Mouse (Mus musculus) neural tube, embryonic 13.5 days (tissue): ENCODE data around the gene Gm5065. TPM values are rescaled to one million over a fixed set of nuclear protein-coding genes. Genes with fewer than 3 reads are reported as not detected.

Experiments
- ATAC-seq: fragments of 200-750 bp; cut with Nextera tagmentation; 2 replicates; pipeline ENCODE4 v1.8.0; 2017; ENCODE audit warnings: low read depth, mild to moderate bottlenecking, moderate TSS enrichment, moderate library complexity
- H3K27ac ChIP-seq: fragments of 300-500 bp; sonication (generic); replicated peaks from 2 replicates; pipeline ENCODE4 v1.5.1; 2015; ENCODE audit warnings: moderate library complexity, mild to moderate bottlenecking, inconsistent platforms
- H3K27me3 ChIP-seq: fragments of 300-500 bp; sonication (generic); 2 replicates; pipeline ENCODE4 v1.6.1; 2015; ENCODE audit warnings: mild to moderate bottlenecking, inconsistent platforms
- H3K36me3 ChIP-seq: fragments of 300-500 bp; sonication (generic); 2 replicates; pipeline ENCODE4 v1.6.1; 2015; ENCODE audit warnings: mild to moderate bottlenecking, inconsistent platforms
- H3K4me1 ChIP-seq: fragments of 300-500 bp; sonication (generic); replicated peaks from 2 replicates; pipeline ENCODE4 v1.6.1; 2015; ENCODE audit warnings: inconsistent platforms
- H3K4me2 ChIP-seq: fragments of 300-500 bp; sonication (generic); 2 replicates; pipeline ENCODE4 v1.6.1; 2015; ENCODE audit warnings: inconsistent platforms, mild to moderate bottlenecking, moderate library complexity
- H3K4me3 ChIP-seq: fragments of 300-500 bp; sonication (generic); 2 replicates; pipeline ENCODE4 v1.5.1; 2015; ENCODE audit warnings: mild to moderate bottlenecking, inconsistent platforms
- H3K9ac ChIP-seq: fragments of 300-500 bp; sonication (generic); 2 replicates; pipeline ENCODE4 v1.6.1; 2015; ENCODE audit warnings: moderate library complexity, mild to moderate bottlenecking, inconsistent platforms
- H3K9me3 ChIP-seq: fragments of 300-500 bp; sonication (generic); 2 replicates; pipeline ENCODE4 v1.6.1; 2016; ENCODE audit warnings: inconsistent platforms
- WGBS: fragments of 180-500 bp; shearing (Covaris S2); methylation state at CpG from one replicate; pipeline ENCODE4 v1.1.7; 2015; 5-methylcytosine and 5-hydroxymethylcytosine counted together
- polyA plus RNA-seq: library from polyadenylated mRNA; unstranded; fragments of >200 nt; fragmentation: Nextera tagmentation; extraction: Ambion mirVana; gene quantifications from 2 replicates; pipeline ENCODE4 v1.2.1, GENCODE M21; 2015

Gene Gm5065
- not detected in 2 replicates for polyA plus RNA-seq

DNA sequence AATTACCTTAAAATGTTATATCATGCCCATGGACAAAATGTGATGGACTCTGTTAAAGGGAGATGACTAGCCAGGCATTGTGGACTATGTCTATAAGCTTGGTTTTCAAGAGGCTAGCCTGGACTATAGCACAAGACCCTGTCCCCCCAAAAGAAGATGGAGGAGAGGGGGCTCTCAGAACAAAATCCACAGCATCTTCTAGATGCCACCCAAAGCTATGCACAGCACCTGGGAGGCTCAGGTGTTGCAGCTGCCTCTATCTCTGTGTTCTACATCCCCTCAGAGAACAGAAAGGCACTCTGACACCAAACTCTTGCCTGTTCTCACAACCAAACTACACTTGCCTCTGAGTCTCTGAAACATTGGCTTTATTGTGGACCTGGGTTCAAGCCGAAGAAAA is at the start of gene Gm5065:
TSS of gene Gm5065 (plus strand) at position 301 of the 400 bp plus-strand sequence.
- WGBS = 81% methylated on average over 1 of the region's 1 CpGs

DNA sequence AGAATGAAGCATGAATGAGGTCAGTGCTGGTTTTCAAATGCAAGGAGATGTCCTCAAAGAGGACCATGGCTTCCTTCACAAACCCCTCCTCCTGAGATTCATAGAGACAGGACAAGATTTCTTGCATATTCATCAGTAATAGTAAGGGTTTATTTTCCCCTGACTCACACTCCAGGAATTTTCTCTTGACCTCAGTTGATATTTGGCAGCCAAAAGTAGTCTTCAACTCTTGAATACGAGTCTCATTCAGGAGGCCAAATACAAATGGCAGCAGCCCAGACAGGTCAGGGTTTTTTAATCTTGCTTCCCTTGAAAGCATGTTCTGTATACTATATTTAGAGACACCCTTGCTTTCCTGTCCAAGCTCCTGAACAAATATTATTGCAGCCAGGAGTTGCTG is 22.8 kb upstream of the Gm5065 start:
- no peak for ATAC-seq
- no peak overlapping the region for H3K4me2 ChIP-seq
- H3K9ac ChIP-seq = no peak overlapping the region
- 72% methylated on average over 1 of the region's 1 CpGs for WGBS
- H3K4me1 ChIP-seq = no peaks in the 10 kb centered on the region
- H3K27ac ChIP-seq = no peak overlapping the region
- no peak overlapping the region for H3K4me3 ChIP-seq
- H3K36me3 ChIP-seq = no peaks in the 10 kb centered on the region
- H3K9me3 ChIP-seq = peaks cover 42% of the 10 kb centered on the region
- H3K27me3 ChIP-seq = no peaks in the 10 kb centered on the region

More for the DNA sequence above, at the start of gene Gm5065:
- peaks cover 29% of the 10 kb centered on the region for H3K9me3 ChIP-seq
- H3K27me3 ChIP-seq = no peaks in the 10 kb centered on the region
- no peaks in the 10 kb centered on the region for H3K36me3 ChIP-seq
- no peak within 1 kb of the TSS for H3K9ac ChIP-seq
- no peak within 1 kb of the TSS for H3K4me2 ChIP-seq
- H3K4me3 ChIP-seq = no peak within 1 kb of the TSS
- ATAC-seq = no peak
- H3K4me1 ChIP-seq = no peaks in the 10 kb centered on the region
- no peak within 1 kb of the TSS for H3K27ac ChIP-seq

DNA sequence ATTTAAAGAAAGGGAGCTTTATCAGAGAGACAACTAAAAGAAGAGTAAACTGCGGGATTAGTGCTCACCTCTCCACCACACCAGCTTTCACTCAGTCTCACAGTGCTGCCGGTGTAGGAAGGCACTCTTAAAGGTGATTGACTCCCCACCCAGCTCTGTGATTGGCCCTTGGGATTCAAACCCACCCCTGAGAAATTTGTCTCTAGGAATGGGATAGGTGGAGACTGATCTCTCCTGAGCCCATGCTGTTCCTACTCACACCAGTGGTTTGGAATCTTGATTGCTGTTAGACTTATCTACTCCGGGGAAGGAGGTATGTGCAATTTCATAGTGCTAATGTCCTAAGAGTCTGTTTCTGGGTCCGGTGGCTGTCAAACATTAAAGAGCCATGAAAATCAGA is 598 bp downstream of the Gm5065 start, which contains the start of gene Nlrp2:
TSS of gene Nlrp2 (minus strand) at position 101 of the 400 bp plus-strand sequence.
- Histone ChIP-seq H3K9ac (no peak within 1 kb of the TSS), H3K27me3 (no peaks in the 10 kb centered on the region), H3K4me2 (no peak within 1 kb of the TSS), H3K27ac (no peak within 1 kb of the TSS), H3K9me3 (peaks cover 32% of the 10 kb centered on the region), H3K4me1 (no peaks in the 10 kb centered on the region), H3K4me3 (no peak within 1 kb of the TSS), H3K36me3 (no peaks in the 10 kb centered on the region)
- no peak for ATAC-seq
- 87% methylated on average over 4 of the region's 4 CpGs for WGBS

DNA sequence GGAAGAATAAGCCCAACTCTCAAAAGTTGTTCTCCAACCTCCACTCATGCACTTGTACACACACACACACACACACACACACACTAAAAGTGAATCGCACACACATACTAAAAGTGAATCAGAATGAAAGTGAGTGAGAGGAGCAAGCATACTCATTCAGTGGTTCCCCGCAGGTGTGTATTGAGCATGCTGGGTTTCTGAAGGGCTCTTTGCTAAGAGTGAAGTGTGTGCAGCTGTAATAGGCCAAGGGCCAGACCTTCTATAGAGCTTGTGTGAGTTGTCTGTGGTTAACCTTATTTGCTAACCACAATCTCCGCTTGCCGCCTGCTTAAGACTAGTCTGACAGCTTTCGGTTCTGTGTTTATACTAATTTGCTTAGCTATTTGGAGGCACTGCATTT is 13.3 kb downstream of the Gm5065 start:
- H3K36me3 ChIP-seq = no peaks in the 10 kb centered on the region
- no peak overlapping the region for H3K4me2 ChIP-seq
- no peak overlapping the region for H3K4me3 ChIP-seq
- H3K4me1 ChIP-seq = no peaks in the 10 kb centered on the region
- no peaks in the 10 kb centered on the region for H3K27me3 ChIP-seq
- H3K9me3 ChIP-seq = peaks cover 53% of the 10 kb centered on the region
- ATAC-seq = no peak
- 91% methylated on average over 5 of the region's 5 CpGs for WGBS
- no peak overlapping the region for H3K27ac ChIP-seq
- no peak overlapping the region for H3K9ac ChIP-seq

DNA sequence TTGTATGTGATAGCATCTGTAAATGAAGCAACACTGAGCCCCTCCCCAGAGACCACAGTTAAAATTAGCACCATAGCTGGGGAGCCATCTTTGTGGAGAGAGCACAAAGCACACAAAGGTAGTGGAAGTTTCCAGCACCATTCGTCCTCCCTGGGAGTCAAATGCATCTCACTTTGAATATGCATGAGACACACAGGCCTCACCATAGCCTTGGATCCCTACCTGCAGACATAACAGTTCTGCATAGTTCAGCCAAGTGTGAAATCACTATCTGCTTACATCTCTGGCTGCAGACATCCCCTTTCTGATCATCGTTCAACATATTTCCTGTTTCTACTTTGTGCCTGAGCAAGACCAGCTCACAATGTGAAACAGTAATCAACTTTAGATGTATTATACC is 16.4 kb downstream of the Gm5065 start:
- H3K9ac ChIP-seq = no peak overlapping the region
- ATAC-seq = no peak
- no peak overlapping the region for H3K27ac ChIP-seq
- no peaks in the 10 kb centered on the region for H3K36me3 ChIP-seq
- no peak overlapping the region for H3K4me2 ChIP-seq
- no peaks in the 10 kb centered on the region for H3K27me3 ChIP-seq
- 89% methylated on average over 2 of the region's 2 CpGs for WGBS
- no peaks in the 10 kb centered on the region for H3K4me1 ChIP-seq
- no peak overlapping the region for H3K4me3 ChIP-seq
- H3K9me3 ChIP-seq = peaks cover 34% of the 10 kb centered on the region

DNA sequence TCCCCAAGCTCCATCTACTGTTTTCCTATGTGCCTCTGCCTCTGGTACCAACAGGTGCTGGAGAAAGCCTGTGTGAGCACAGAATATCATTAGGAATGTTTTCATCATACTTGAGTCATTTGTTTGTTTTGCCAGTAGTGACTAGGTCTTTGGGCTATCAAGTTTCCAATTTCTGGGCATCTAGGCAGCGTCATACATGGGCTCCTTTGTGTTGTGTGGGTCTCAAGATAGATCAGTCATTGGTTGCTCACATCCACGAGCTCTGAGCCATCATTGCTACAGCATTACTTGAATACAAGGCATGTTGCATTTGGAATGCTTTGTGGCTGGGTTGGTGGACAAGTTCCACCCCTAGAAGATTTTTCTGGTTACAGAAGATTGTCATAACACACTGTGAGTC is 55.9 kb downstream of the Gm5065 start:
- Histone ChIP-seq H3K36me3 (no peaks in the 10 kb centered on the region), H3K27me3 (no peaks in the 10 kb centered on the region), H3K9me3 (peaks cover 22% of the 10 kb centered on the region), H3K4me1 (no peaks in the 10 kb centered on the region), H3K4me2 (no peak overlapping the region), H3K9ac (no peak overlapping the region), H3K4me3 (no peak overlapping the region), H3K27ac (no peak overlapping the region)
- ATAC-seq = no peak
- 42% methylated on average over 2 of the region's 2 CpGs for WGBS

Other genes starting within 250 kb of the Gm5065 start
- gene Rfpl4, start 233.6 kb upstream of the Gm5065 start, polyA plus RNA-seq = not detected in 2 replicates
- gene Rasl2-9, start 224.6 kb upstream of the Gm5065 start, polyA plus RNA-seq = 0.34 and 0.45 TPM in 2 replicates
- gene Vmn1r55, start 200.9 kb upstream of the Gm5065 start, polyA plus RNA-seq = not detected in 2 replicates
- not detected in 2 replicates for gene Vmn1r56, start 153.8 kb upstream of the Gm5065 start, polyA plus RNA-seq
- not detected in 2 replicates for gene Vmn1r57, start 132.0 kb upstream of the Gm5065 start, polyA plus RNA-seq
- not detected in 2 replicates for gene Nlrp2, start 498 bp downstream of the Gm5065 start, polyA plus RNA-seq
- gene Vmn1r58, start 62.9 kb downstream of the Gm5065 start, polyA plus RNA-seq = 0.03 TPM in 1 of 2 replicates, not detected in the other
- not detected in 2 replicates for gene Vmn1r59, start 106.2 kb downstream of the Gm5065 start, polyA plus RNA-seq
- gene Vmn2r28, start 143.4 kb downstream of the Gm5065 start, polyA plus RNA-seq = not detected in 2 replicates
- not detected in 2 replicates for gene Vmn1r60, start 196.8 kb downstream of the Gm5065 start, polyA plus RNA-seq